Mouse (Mus musculus) thymus, postnatal 36 days (tissue): Measurements from ENCODE around the gene Kifc3.
"Not testable (repeated sequence)": the region's sequence is repeated elsewhere in the genome, so short reads cannot be mapped to it uniquely, and the experiment has no call there.

Experiments
- DNase-seq, 2 experiments: peaks; one replicate each; pipeline ENCODE4 v3.0.0; 2022; ENCODE audit warnings: mixed read lengths in 2 of 2

Kifc3 gene

GRCm38 (mm10) chr8:95201491-95201890, 1.1 kb downstream of the Kifc3 start:
- DNase-seq: no peak

DNA sequence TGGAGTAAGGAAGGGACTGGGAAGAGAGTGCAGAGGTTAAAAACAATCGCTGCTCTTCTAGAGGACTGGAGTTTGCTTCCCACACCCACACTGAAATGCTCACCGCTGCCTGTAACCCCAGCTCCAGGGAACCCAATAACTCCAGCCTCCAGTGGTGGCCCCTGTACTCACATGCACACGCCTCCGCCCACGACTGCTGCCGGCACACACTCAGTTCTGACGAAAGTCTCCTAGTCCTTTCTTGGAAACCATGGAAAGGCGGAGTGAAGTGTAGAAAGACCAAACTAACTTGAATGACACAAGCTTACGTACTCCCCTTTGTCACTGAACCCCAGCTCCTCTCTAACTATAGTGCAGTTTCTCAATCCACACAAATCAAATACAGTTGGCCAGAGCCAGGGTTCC, 2.6 kb downstream of the Kifc3 start:
- DNase-seq: no peak

DNA sequence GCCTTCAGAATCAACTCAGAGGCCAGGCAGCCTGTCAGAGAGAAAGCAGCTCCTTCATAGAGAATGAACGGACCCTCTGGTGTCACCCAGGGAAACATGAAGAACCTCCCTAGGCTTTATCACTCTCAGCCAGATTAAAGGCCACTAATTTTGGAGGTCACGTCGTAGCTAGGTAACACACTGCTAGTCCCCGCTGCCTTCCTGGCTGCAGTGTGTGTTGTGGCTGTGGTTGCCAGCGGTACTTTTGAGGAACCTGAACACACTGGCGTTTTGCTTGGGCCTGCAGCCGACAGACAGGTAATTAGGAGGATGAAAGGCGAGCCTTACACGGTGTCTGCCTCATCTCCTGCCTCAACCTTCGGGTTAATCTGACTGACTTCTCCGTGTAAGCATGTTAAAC, 6.9 kb downstream of the Kifc3 start:
- DNase-seq: no peak

DNA sequence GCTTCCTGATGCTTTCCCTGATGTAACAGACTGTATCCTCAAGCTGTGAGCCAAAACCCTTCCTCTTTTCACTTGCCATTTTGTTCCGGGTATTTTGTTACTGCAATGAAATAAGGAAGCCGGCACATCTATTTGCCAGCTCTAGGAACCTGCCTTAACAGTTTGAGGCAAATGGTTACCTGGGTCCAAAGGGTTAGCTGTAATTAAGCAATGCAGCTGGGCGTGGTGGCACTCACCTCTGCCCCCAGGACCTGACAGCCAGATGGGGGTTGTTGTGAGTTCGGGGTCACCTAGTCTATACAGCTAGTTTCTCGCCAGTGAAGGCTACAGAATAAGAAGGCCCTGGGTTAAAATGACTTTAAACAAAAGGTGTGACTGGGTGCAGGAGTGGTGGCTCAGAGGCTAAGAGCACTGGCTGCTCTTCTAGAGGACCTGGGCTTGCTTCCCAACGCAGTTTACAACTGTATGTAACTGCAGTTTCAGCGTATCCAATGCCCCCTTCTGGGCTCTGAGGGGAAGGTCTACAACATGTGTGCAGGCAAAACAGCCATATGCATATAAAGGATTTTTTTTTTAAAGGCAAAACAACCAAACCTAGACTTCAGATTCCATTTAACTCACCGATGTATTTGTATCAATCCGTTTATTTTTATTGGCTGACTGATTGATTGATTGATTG, 11.0 kb downstream of the Kifc3 start:
- no peak for DNase-seq

GRCm38 (mm10) chr8:95187579-95187978, 15.0 kb downstream of the Kifc3 start:
- no peak for DNase-seq

- DNase-seq: no peak
Measured at GRCm38 (mm10) chr8:95185891-95186513, 16.6 kb downstream of the Kifc3 start.

- DNase-seq: no peak
Measured at GRCm38 (mm10) chr8:95185104-95185503, 17.5 kb downstream of the Kifc3 start.

- no peak for DNase-seq
Measured at GRCm38 (mm10) chr8:95184171-95184570, 18.4 kb downstream of the Kifc3 start.

GRCm38 (mm10) chr8:95181850-95182249, 20.8 kb downstream of the Kifc3 start:
- no peak for DNase-seq

DNA sequence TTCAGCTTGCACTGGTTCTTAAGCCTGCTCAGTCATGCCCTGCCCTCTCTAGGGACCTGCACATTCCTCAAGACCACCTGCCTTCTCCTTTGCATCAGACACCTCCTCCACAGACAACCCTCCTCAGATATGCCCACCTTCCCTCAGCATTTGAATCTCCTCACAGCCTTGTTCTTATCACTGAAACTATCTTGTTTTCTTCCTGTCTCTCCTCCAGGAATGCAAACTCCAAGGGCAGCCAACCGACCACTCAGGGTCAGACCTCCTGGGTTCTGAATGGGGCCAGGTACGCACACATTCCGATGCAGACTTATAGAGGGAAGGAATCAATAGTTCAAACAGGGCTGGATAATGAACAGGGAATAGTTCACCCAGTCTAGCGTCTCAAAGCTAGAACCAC, 24.4 kb downstream of the Kifc3 start:
- no peak for DNase-seq

- DNase-seq: no peak
Measured at GRCm38 (mm10) chr8:95176985-95177384, 25.6 kb downstream of the Kifc3 start.

DNA sequence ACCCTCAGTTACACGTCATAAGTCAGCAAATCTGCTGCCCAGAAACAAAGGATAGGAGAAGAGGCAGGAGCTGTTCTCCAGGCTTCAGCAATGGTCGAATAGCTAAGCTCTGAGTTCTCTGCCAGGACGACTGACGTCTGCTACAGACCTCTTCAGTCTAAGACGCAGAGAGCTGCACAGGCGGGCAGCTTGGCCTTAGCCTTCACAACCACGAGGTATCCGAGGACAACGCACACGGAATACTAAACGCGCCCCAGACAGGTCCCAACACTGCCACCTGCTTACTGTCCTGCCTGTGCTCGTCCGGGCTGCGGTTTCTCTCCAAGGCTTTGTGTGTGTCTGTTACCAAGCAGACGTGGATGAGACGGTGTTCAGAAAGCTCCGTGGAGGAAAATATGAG, 26.8 kb downstream of the Kifc3 start:
- DNase-seq: no peak

- no peak for DNase-seq
Measured at GRCm38 (mm10) chr8:95175306-95175705, 27.3 kb downstream of the Kifc3 start.

- no peak for DNase-seq
Measured at GRCm38 (mm10) chr8:95172433-95172832, 30.2 kb downstream of the Kifc3 start.

- no peak for DNase-seq
Measured at GRCm38 (mm10) chr8:95167726-95168125, 34.9 kb downstream of the Kifc3 start.

DNA sequence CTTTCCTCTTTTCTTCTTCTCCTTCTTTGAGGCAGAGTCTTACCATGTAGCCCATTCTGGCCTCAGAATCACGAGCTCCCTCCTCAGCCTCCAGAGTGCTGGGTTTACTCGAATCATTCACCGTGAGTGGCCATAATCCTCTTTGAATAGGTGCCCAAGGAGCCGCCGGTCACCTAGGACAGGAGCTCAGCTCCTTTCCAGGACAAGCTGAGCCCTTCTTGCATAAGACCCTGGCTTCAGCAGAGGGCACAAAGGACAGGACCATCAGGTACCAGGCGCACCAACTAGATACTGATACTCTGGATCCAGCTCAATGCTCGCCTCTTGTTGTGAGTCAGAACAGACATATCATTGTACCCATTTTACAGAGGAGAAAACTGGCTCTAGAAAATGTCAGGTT, 36.2 kb downstream of the Kifc3 start:
- no peak for DNase-seq

- no peak for DNase-seq
Measured at GRCm38 (mm10) chr8:95165923-95166322, 36.7 kb downstream of the Kifc3 start.

DNA sequence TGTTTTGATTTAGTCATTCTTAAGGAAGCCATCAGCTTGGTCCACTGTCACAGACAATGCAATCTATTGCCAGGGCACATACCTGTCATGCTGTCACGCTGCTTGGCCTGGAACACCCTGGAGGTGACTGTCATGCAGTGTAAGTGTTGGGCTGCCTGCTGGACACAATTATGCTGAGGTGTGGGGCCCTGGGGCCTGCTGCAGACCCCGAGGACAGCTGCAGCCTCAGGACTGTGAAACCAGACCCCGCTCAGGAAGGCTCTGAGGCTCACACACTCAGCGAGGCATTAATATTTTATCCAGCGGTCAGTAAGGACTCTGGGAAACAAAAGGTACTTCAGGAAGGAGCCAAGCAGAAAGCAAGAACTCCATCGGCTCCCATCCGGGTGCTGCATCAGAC, 38.1 kb downstream of the Kifc3 start:
- DNase-seq: no peak

DNA sequence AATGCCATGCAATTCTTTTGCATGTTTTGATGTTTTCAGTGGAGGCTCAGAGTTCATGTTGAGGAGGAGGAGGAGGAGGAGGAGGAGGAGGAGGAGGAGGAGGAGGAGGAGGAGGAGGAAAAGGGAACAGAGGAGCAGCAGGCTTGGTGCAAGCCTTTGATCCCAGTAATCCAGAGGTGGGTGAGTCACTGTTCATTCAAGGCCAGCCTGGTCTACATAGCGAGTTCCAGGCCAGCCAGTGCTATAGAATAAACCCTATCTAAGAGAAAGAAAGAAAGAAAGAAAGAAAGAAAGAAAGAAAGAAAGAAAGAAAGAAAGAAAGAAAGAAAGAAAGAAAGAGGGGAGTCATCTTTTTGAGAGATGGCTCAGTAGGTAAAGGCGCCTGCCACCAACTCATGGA, 38.6 kb downstream of the Kifc3 start:
- DNase-seq: not testable (repeated sequence)

GRCm38 (mm10) chr8:95162785-95163184, 39.8 kb downstream of the Kifc3 start:
- DNase-seq: no peak

DNA sequence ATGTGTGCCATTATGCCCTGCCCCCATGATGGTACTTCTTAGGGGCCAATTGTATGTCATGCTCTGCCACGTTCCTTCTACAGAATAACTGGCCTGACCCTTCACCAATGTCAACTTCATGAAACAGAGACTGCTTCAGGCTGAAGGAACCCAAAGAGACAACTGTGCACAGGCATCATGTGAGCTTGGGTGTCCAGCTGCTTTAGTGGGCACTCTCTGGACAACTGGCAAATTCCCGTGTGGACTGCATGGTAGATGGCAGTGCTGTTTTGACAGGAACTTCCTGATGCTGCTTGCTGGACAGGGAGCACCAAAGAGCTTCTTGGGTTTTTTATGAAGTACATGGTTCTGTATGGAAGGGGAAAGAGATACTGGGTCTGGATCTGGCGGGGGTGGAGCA, 43.3 kb downstream of the Kifc3 start:
- no peak for DNase-seq

DNA sequence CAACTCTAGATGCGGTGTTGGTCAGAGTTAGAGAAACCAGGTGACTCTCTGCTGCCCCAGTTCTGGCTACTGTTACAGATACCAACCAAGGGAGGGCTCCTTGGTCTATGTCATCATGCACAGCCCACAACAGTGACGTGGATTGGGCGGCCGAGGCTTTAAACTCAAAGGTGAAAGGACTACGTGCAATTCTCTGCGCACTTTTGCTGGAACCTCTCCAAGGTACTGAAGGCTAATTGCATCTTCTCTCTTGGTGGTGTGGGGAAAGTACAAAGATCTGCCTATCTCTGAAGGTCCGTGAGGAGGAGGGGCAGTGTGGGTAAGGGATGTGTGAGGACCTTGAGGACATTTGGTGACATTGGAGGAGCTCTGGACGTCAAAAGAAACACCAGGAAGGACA, 44.0 kb downstream of the Kifc3 start:
- no peak for DNase-seq

- DNase-seq: no peak
Measured at GRCm38 (mm10) chr8:95157145-95157544, 45.5 kb downstream of the Kifc3 start.

DNA sequence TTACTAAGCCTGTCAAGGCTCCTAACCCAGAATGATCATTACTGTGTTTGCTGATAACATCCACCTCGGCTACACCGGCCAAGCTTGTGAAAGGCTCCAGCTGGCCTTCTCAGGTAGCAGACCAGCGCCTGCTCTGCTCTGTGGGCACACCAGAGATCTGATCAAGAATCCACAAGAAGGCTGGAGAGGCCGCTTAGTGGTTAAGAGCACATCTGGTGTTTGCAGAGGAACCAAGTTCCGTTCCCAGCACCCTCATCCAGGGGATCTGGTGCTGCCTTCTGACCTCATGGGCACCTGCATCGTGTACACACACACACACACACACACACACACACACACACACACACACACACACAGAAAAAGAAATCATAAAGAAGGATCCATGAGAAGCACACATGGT, 46.5 kb downstream of the Kifc3 start:
- DNase-seq: no peak

DNA sequence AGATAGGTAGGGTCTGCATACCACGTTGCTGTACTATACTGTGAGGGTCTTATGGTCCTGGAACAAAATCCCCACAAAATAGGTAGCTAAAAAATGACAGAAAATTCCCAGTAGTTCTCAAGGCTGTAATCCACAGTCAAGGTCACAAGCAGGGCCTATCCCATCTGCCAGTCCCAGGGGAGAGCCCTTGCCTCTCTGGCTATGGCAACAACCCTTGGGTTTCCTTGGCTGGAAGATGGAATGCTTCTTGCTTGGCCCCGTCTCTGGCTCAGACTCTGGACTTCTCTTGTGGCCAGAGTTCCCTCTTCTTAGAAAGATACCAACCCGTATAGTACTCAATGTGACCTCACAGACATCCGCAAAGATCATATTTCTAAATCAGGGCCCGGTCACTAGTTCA, 47.3 kb downstream of the Kifc3 start:
- DNase-seq: no peak
